23 mouse cellular contexts compared by ENCODE assay signal in genomic region chr4:54918276-54918675, GRCm38 (mm10). TPM values are rescaled to one million over a fixed set of nuclear protein-coding genes. Genes with fewer than 3 reads are reported as not detected.
A peak's percentile ranks its signal among the peaks of the same experiment; 100 is the strongest.
DNase-seq lines count a peak whose midpoint lies in the region; ATAC-seq lines count a peak whose summit lies in the region.
"Had no signal": no experiment of that assay in that cellular context is flagged by ENCODE, and none has a peak within 500 bp of the region (broad histone marks: within the 10 kb centered on the region; RNA-seq: fewer than 3 reads in every experiment).

No protein-coding gene starts in this region.

- H3K27ac ChIP-seq in heart, embryonic 10.5 days: no peak overlapping the region
- H3K27ac ChIP-seq: embryonic facial prominence, embryonic 12.5 days; embryonic facial prominence, embryonic 15.5 days; forebrain, embryonic 12.5 days; forebrain, embryonic 15.5 days; hindbrain, embryonic 12.5 days; hindbrain, embryonic 15.5 days had no signal

- no peaks in the 10 kb centered on the region for H3K4me1 ChIP-seq in heart, embryonic 10.5 days
- H3K4me1 ChIP-seq: embryonic facial prominence, embryonic 12.5 days; embryonic facial prominence, embryonic 15.5 days; forebrain, embryonic 12.5 days; forebrain, embryonic 15.5 days; hindbrain, embryonic 12.5 days; hindbrain, embryonic 15.5 days had no signal

- peak; percentile 15 for DNase-seq in gastrocnemius, postnatal 25 days
- DNase-seq in gastrocnemius, postnatal 36 days: no peak
- DNase-seq in heart, postnatal 25 days (ENCODE audit: low spot score): peak; percentile 5
- no peak for DNase-seq in heart, embryonic 10.5 days (ENCODE audit: low spot score)
- peak; percentile 27 for DNase-seq in NIH3T3 (ENCODE audit: low read depth)
- DNase-seq in skeletal muscle tissue, adult 2 months (ENCODE audit: low read depth, low spot score): peak; percentile 9
- DNase-seq in yolk sac, embryonic 10.5 days (ENCODE audit: low spot score): no peak
- DNase-seq: adrenal gland, adult 2 months; adrenal gland, postnatal 14 days; cerebellum, adult 11-12 months; cerebellum, adult 9-11 months; cerebellum, postnatal 25 days; gastrocnemius, postnatal 14 days; heart, postnatal 4 days; kidney, adult 2 months had no signal

- intact Hi-C loops in gastrocnemius, postnatal 36 days (cut with DNase I): no loop called here
- intact Hi-C loops in heart, postnatal 25 days (cut with DNase I): no loop called here

- no peak for ATAC-seq in cerebellum, adult (ENCODE audit: insufficient number of reproducible peaks, low FRiP score, low TSS enrichment)
- ATAC-seq: forebrain, embryonic 15.5 days; intestine, postnatal 0 days had no signal

- no peak overlapping the region for H3K4me3 ChIP-seq in heart, embryonic 10.5 days
- H3K4me3 ChIP-seq: embryonic facial prominence, embryonic 12.5 days; embryonic facial prominence, embryonic 15.5 days; forebrain, embryonic 12.5 days; forebrain, embryonic 15.5 days; hindbrain, embryonic 12.5 days; hindbrain, embryonic 15.5 days had no signal

- no peaks in the 10 kb centered on the region for H3K27me3 ChIP-seq in heart, embryonic 10.5 days (ENCODE audit: insufficient read depth, poor library complexity, severe bottlenecking)
- H3K27me3 ChIP-seq: embryonic facial prominence, embryonic 12.5 days; embryonic facial prominence, embryonic 15.5 days; forebrain, embryonic 12.5 days; forebrain, embryonic 15.5 days; hindbrain, embryonic 12.5 days; hindbrain, embryonic 15.5 days had no signal

- WGBS in heart, embryonic 10.5 days: 78% methylated on average over 3 of the region's 3 CpGs

- H3K9me3 ChIP-seq in heart, embryonic 10.5 days: no peaks in the 10 kb centered on the region
- H3K9me3 ChIP-seq: embryonic facial prominence, embryonic 12.5 days; embryonic facial prominence, embryonic 15.5 days; forebrain, embryonic 12.5 days; forebrain, embryonic 15.5 days; hindbrain, embryonic 12.5 days; hindbrain, embryonic 15.5 days had no signal

- no peaks in the 10 kb centered on the region for H3K36me3 ChIP-seq in heart, embryonic 10.5 days
- H3K36me3 ChIP-seq: embryonic facial prominence, embryonic 12.5 days; embryonic facial prominence, embryonic 15.5 days; forebrain, embryonic 12.5 days; forebrain, embryonic 15.5 days; hindbrain, embryonic 12.5 days; hindbrain, embryonic 15.5 days had no signal

RNA-seq across cellular contexts. Expression of gene Zfp462, which starts 26.6 kb away (rescaled TPM):
- total RNA-seq in gastrocnemius, postnatal 25 days (2021): 10 to 100 TPM; 10.7 to 17.6 TPM
- total RNA-seq in gastrocnemius, postnatal 36 days (2021): 10 to 100 TPM in 1 of 2 experiments, 1 to 10 TPM in 1; 9.3 to 12.0 TPM
- total RNA-seq in heart, postnatal 25 days (2021): 10 to 100 TPM in 1 of 2 experiments, 1 to 10 TPM in 1; 6.1 to 10.5 TPM
- 4.0 and 5.7 TPM in 2 replicates for polyA plus RNA-seq in heart, embryonic 10.5 days (2016; fragmentation: Nextera tagmentation; extraction: Ambion mirVana)

Comparison
In these comparisons a context has a peak if more than half of its experiments do, and no peak if none do; other contexts are left out.
1. DNase-seq: peak in gastrocnemius, postnatal 25 days (single experiment), heart, postnatal 25 days (single experiment), NIH3T3 (single experiment) and skeletal muscle tissue, adult 2 months (single experiment); none in gastrocnemius, postnatal 36 days (0 of 2), heart, embryonic 10.5 days (single experiment) and yolk sac, embryonic 10.5 days (single experiment).